Mouse (Mus musculus): ENCODE measurements at regions not wholly inside any gene's neighbourhood (a gene's known extent, or its start where the extent isn't known, plus 50 kb on each side); places are given as distances from the start of the nearest gene placed in this dataset.

- Histone ChIP-seq H3K4me1 (ENCODE audit: insufficient read depth, low read depth, low read length) (no peaks in the 10 kb centered on the region), H3K9ac (replicated peaks; ENCODE audit: low read depth) (no peak overlapping the region), H3K27ac (ENCODE audit: low read length) (no peak overlapping the region), H3K4me2 (replicated peaks; ENCODE audit: low read depth, low read length) (no peak overlapping the region), H3K4me3 (ENCODE audit: low read depth, low read length) (no peak overlapping the region), H3K36me3 (ENCODE audit: insufficient read depth, low read length) (no peaks in the 10 kb centered on the region), H3K27me3 (replicated peaks; ENCODE audit: insufficient read depth, low read length) (no peaks in the 10 kb centered on the region), H3K9me3 (ENCODE audit: low read length) (no peaks in the 10 kb centered on the region)
- ATAC-seq, result no peak
- WGBS, result 70% methylated on average over 17 of the region's 17 CpGs
- no peak for TF ChIP-seq EP300 (IDR thresholded peaks at IDR 0.05)
- TF ChIP-seq CTCF (IDR thresholded peaks at IDR 0.05), result no peak
- DNase-seq (ENCODE audit: low spot score), result no peak
Measured at GRCm38 (mm10) chr15:97188545-97188944, 58.4 kb upstream of the Pced1b start.

GRCm38 (mm10) chr15:97187831-97188230, 59.1 kb upstream of the Pced1b start:
- 27% methylated on average over 3 of the region's 3 CpGs for WGBS
- Histone ChIP-seq H3K4me3 (ENCODE audit: low read depth, low read length) (no peak overlapping the region), H3K9ac (replicated peaks; ENCODE audit: low read depth) (no peak overlapping the region), H3K9me3 (ENCODE audit: low read length) (no peaks in the 10 kb centered on the region), H3K4me1 (ENCODE audit: insufficient read depth, low read depth, low read length) (no peaks in the 10 kb centered on the region), H3K27me3 (replicated peaks; ENCODE audit: insufficient read depth, low read length) (no peaks in the 10 kb centered on the region), H3K27ac (ENCODE audit: low read length) (no peak overlapping the region), H3K36me3 (ENCODE audit: insufficient read depth, low read length) (no peaks in the 10 kb centered on the region), H3K4me2 (replicated peaks; ENCODE audit: low read depth, low read length) (no peak overlapping the region)
- ATAC-seq (no peak), DNase-seq (ENCODE audit: low spot score) (peak; percentile 68)
- TF ChIP-seq EP300 (IDR thresholded peaks at IDR 0.05) (no peak), CTCF (IDR thresholded peaks at IDR 0.05) (peak; percentile 60)

- no peaks in the 10 kb centered on the region for H3K36me3 ChIP-seq (ENCODE audit: insufficient read depth, low read length)
- ATAC-seq, result peak; percentile 50
- no peaks in the 10 kb centered on the region for H3K27me3 ChIP-seq (replicated peaks; ENCODE audit: insufficient read depth, low read length)
- DNase-seq (ENCODE audit: low spot score), result peak; percentile 51
- H3K9ac ChIP-seq (replicated peaks; ENCODE audit: low read depth), result no peak overlapping the region
- H3K9me3 ChIP-seq (ENCODE audit: low read length), result no peaks in the 10 kb centered on the region
- no peak overlapping the region for H3K4me2 ChIP-seq (replicated peaks; ENCODE audit: low read depth, low read length)
- no peak overlapping the region for H3K27ac ChIP-seq (ENCODE audit: low read length)
- no peak overlapping the region for H3K4me3 ChIP-seq (ENCODE audit: low read depth, low read length)
- H3K4me1 ChIP-seq (ENCODE audit: insufficient read depth, low read depth, low read length), result no peaks in the 10 kb centered on the region
- WGBS, result 40% methylated on average over 8 of the region's 8 CpGs
- TF ChIP-seq EP300 (IDR thresholded peaks at IDR 0.05), result no peak
- peak; percentile 59 for TF ChIP-seq CTCF (IDR thresholded peaks at IDR 0.05)
Measured at GRCm38 (mm10) chr15:97186034-97186433, 60.9 kb upstream of the Pced1b start.

DNA sequence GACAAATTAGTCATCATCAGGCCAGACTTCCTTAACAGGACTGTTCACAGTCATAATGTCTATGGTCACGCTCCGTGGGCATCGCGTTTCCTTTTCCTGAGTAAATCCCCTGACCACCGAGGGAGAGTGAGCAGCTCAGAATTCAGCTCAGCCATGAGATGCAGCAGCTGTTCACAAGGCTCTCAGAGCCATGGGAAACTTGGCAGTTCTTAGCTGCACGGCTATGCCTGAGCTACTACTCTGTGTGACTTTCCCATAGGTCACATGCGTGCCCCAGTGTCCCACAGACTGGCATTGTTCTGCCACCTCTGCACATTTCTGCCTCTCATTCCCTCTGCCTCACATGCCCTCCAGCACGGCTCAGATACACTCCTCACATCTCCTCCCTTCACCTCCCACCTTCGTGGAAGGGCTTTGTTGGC, 64.3 kb upstream of the Pced1b start:
- DNase-seq (ENCODE audit: low spot score) (peak; percentile 30), ATAC-seq (peak; percentile 35; the same call in 1 of the 2 replicates)
- TF ChIP-seq EP300 (IDR thresholded peaks at IDR 0.05), result no peak
- no peak for TF ChIP-seq CTCF (IDR thresholded peaks at IDR 0.05)
- H3K9ac ChIP-seq (replicated peaks; ENCODE audit: low read depth), result no peak overlapping the region
- H3K27ac ChIP-seq (ENCODE audit: low read length), result no peak overlapping the region
- WGBS, result 37% methylated on average over 9 of the region's 9 CpGs
- H3K4me1 ChIP-seq (ENCODE audit: insufficient read depth, low read depth, low read length), result no peaks in the 10 kb centered on the region
- no peak overlapping the region for H3K4me3 ChIP-seq (ENCODE audit: low read depth, low read length)
- no peaks in the 10 kb centered on the region for H3K36me3 ChIP-seq (ENCODE audit: insufficient read depth, low read length)
- no peaks in the 10 kb centered on the region for H3K9me3 ChIP-seq (ENCODE audit: low read length)
- no peak overlapping the region for H3K4me2 ChIP-seq (replicated peaks; ENCODE audit: low read depth, low read length)
- H3K27me3 ChIP-seq (replicated peaks; ENCODE audit: insufficient read depth, low read length), result no peaks in the 10 kb centered on the region

GRCm38 (mm10) chr15:97180970-97181669, 65.8 kb upstream of the Pced1b start:
- DNase-seq (ENCODE audit: low spot score), result peak; percentile 56
- H3K36me3 ChIP-seq (ENCODE audit: insufficient read depth, low read length), result no peaks in the 10 kb centered on the region
- 57% methylated on average over 9 of the region's 9 CpGs for whole genome bisulfite sequencing
- H3K27me3 ChIP-seq (replicated peaks; ENCODE audit: insufficient read depth, low read length), result no peaks in the 10 kb centered on the region
- TF ChIP-seq EP300 (IDR thresholded peaks at IDR 0.05) (no peak), CTCF (IDR thresholded peaks at IDR 0.05) (no peak)
- H3K27ac ChIP-seq (ENCODE audit: low read length), result no peak overlapping the region
- no peak overlapping the region for H3K9ac ChIP-seq (replicated peaks; ENCODE audit: low read depth)
- no peak for ATAC-seq
- no peak overlapping the region for H3K4me2 ChIP-seq (replicated peaks; ENCODE audit: low read depth, low read length)
- H3K4me3 ChIP-seq (ENCODE audit: low read depth, low read length), result no peak overlapping the region
- H3K9me3 ChIP-seq (ENCODE audit: low read length), result no peaks in the 10 kb centered on the region
- no peaks in the 10 kb centered on the region for H3K4me1 ChIP-seq (ENCODE audit: insufficient read depth, low read depth, low read length)

GRCm38 (mm10) chr15:97178286-97178685, 68.6 kb upstream of the Pced1b start:
- Histone ChIP-seq H3K27ac (ENCODE audit: low read length) (no peak overlapping the region), H3K4me1 (ENCODE audit: insufficient read depth, low read depth, low read length) (no peaks in the 10 kb centered on the region), H3K4me2 (replicated peaks; ENCODE audit: low read depth, low read length) (no peak overlapping the region), H3K4me3 (ENCODE audit: low read depth, low read length) (no peak overlapping the region), H3K27me3 (replicated peaks; ENCODE audit: insufficient read depth, low read length) (no peaks in the 10 kb centered on the region), H3K9me3 (ENCODE audit: low read length) (no peaks in the 10 kb centered on the region), H3K9ac (replicated peaks; ENCODE audit: low read depth) (no peak overlapping the region), H3K36me3 (ENCODE audit: insufficient read depth, low read length) (no peaks in the 10 kb centered on the region)
- WGBS, result 59% methylated on average over 3 of the region's 3 CpGs
- DNase-seq (ENCODE audit: low spot score) (no peak), ATAC-seq (no peak)
- TF ChIP-seq CTCF (IDR thresholded peaks at IDR 0.05) (no peak), EP300 (IDR thresholded peaks at IDR 0.05) (no peak)

Data from lung, postnatal 0 days (tissue).